Mouse (Mus musculus): ENCODE measurements around the gene Mettl14. TPM values are rescaled to one million over a fixed set of nuclear protein-coding genes. Genes with fewer than 3 reads are reported as not detected.
A peak's percentile ranks its signal among the peaks of the same experiment; 100 is the strongest.

Gene Mettl14
- 32.3 and 54.1 TPM in 2 replicates for total RNA-seq (2017)

GRCm38 (mm10) chr3:123385486-123386156 is at the start of gene Mettl14:
Gene Mettl14, minus strand, starts transcription at chr3:123386108.
- peak; percentile 100 for ATAC-seq (replicated peaks in 1 of 2; ENCODE audit: insufficient read depth in 1 of 2, low FRiP score in 2 of 2, low TSS enrichment in 1 of 2, low read depth in 1 of 2, poor library complexity in 2 of 2, severe bottlenecking in 2 of 2)

GRCm38 (mm10) chr3:123433362-123433761 is 47.5 kb upstream of the Mettl14 start:
- no peak for ATAC-seq (replicated peaks in 1 of 2; ENCODE audit: insufficient read depth in 1 of 2, low FRiP score in 2 of 2, low TSS enrichment in 1 of 2, low read depth in 1 of 2, poor library complexity in 2 of 2, severe bottlenecking in 2 of 2)

DNA sequence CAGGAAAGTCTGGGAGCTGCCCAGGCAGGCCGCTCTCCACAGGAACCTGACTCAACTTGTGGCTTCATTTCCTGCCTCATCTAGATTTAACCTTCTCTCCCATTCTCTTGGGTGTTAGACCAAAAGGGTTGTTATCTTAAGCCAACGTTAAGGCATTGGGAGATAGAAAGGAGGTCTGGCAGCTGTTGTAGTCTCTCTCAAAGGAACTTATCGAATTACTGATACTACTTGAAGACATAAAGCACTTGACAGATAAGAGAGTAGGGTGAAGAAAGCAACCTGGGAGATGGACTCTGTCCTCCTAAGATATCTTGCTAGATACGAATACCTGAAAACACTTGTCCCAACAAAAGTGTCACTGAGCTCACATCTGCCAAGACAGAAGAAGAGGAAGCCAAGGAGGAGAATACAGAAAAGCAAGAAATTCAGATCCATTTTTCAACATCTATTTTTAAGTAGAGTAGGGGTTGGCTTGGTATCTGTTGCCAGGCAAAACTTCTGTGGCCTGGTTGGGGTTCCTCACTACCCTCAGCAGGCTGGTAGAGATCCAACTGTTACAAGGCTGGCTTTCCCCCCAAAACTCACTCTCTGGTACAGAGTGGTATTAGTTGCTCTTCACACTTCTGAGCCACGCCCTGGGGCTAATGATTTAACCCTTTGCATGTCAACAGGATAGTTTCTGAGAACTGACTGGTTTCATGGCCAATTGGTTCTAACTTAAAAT is 46.2 kb upstream of the Mettl14 start:
- ATAC-seq (replicated peaks in 1 of 2; ENCODE audit: insufficient read depth in 1 of 2, low FRiP score in 2 of 2, low TSS enrichment in 1 of 2, low read depth in 1 of 2, poor library complexity in 2 of 2, severe bottlenecking in 2 of 2), result peak in 1 of 2 experiments; percentile 30; a peak in 1 of 4 replicates

- ATAC-seq (replicated peaks in 1 of 2; ENCODE audit: insufficient read depth in 1 of 2, low FRiP score in 2 of 2, low TSS enrichment in 1 of 2, low read depth in 1 of 2, poor library complexity in 2 of 2, severe bottlenecking in 2 of 2), result 0 out of 4 replicates have a peak, but pooled peaks of 1 of the 2 experiments have one; percentile 27
Measured at GRCm38 (mm10) chr3:123429597-123430458, 43.9 kb upstream of the Mettl14 start.

DNA sequence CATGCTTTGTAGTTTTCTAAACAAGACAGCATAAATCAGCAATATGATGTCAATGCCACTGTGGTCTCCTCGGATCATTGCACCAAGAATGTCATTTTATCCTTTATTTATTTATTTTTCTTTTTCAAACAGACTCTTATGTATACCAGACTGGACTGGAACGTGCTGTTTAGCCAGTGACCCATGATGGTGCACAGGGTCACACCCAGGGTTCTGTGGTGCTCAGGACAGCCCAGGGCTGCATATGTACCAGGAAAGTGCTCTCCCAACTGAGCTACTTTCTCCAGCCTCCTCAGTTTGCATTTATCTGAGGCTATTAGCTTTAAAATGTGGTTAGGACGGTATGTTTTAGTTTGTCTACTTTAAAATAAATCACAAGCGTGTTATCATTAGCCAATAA is 42.1 kb upstream of the Mettl14 start:
- ATAC-seq (replicated peaks in 1 of 2; ENCODE audit: insufficient read depth in 1 of 2, low FRiP score in 2 of 2, low TSS enrichment in 1 of 2, low read depth in 1 of 2, poor library complexity in 2 of 2, severe bottlenecking in 2 of 2), result no peak

GRCm38 (mm10) chr3:123425647-123426046 is 39.7 kb upstream of the Mettl14 start:
- no peak for ATAC-seq (replicated peaks in 1 of 2; ENCODE audit: insufficient read depth in 1 of 2, low FRiP score in 2 of 2, low TSS enrichment in 1 of 2, low read depth in 1 of 2, poor library complexity in 2 of 2, severe bottlenecking in 2 of 2)

- ATAC-seq (replicated peaks in 1 of 2; ENCODE audit: insufficient read depth in 1 of 2, low FRiP score in 2 of 2, low TSS enrichment in 1 of 2, low read depth in 1 of 2, poor library complexity in 2 of 2, severe bottlenecking in 2 of 2), result no peak
Measured at GRCm38 (mm10) chr3:123413173-123413572, 27.3 kb upstream of the Mettl14 start.

- no peak for ATAC-seq (replicated peaks in 1 of 2; ENCODE audit: insufficient read depth in 1 of 2, low FRiP score in 2 of 2, low TSS enrichment in 1 of 2, low read depth in 1 of 2, poor library complexity in 2 of 2, severe bottlenecking in 2 of 2)
Measured at GRCm38 (mm10) chr3:123411821-123412578, 26.1 kb upstream of the Mettl14 start.

DNA sequence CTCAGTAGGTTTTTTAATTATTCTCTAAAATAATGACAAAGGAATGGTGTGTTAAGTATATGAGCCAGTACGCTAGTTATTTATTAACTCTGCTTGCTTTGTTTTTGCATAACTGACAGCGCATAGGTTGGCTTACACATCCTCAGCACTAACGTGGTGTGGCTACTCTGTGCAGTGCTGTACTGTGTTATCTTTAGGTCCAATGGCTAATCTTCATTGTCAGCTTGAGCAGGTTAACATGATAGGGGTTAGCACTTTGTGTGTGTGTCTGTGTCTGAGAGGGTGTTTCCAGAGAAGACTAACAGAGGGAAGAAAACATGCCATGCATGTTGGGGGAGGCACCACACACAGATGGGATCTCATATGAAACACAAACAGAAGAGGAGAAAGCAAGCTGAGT is 19.0 kb upstream of the Mettl14 start:
- ATAC-seq (replicated peaks in 1 of 2; ENCODE audit: insufficient read depth in 1 of 2, low FRiP score in 2 of 2, low TSS enrichment in 1 of 2, low read depth in 1 of 2, poor library complexity in 2 of 2, severe bottlenecking in 2 of 2), result no peak

GRCm38 (mm10) chr3:123397562-123398481 is 11.9 kb upstream of the Mettl14 start:
- ATAC-seq (replicated peaks in 1 of 2; ENCODE audit: insufficient read depth in 1 of 2, low FRiP score in 2 of 2, low TSS enrichment in 1 of 2, low read depth in 1 of 2, poor library complexity in 2 of 2, severe bottlenecking in 2 of 2), result no peak

DNA sequence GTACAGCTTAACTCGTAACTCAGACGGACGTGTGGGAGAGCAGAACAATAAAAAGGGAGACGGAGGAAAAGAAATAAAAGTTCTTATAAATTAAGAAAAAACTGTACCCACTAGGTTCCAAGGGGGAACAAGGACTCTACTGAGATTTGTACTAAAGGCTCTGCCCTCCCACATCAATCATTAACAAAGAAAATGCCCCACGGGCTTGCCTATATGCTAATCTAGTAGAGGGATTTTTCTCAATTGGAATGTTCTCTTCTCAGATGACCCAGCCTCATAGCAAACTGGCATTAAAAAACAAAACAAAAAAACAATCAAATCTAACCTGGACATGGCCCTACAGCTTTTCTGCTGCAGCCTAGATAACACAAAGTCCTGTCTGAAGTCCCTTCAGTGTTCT is 9.7 kb upstream of the Mettl14 start:
- no peak for ATAC-seq (replicated peaks in 1 of 2; ENCODE audit: insufficient read depth in 1 of 2, low FRiP score in 2 of 2, low TSS enrichment in 1 of 2, low read depth in 1 of 2, poor library complexity in 2 of 2, severe bottlenecking in 2 of 2)

GRCm38 (mm10) chr3:123391180-123391579 is 5.3 kb upstream of the Mettl14 start:
- no peak for ATAC-seq (replicated peaks in 1 of 2; ENCODE audit: insufficient read depth in 1 of 2, low FRiP score in 2 of 2, low TSS enrichment in 1 of 2, low read depth in 1 of 2, poor library complexity in 2 of 2, severe bottlenecking in 2 of 2)

- peak; percentile 30 to 48 for ATAC-seq (replicated peaks in 1 of 2; ENCODE audit: insufficient read depth in 1 of 2, low FRiP score in 2 of 2, low TSS enrichment in 1 of 2, low read depth in 1 of 2, poor library complexity in 2 of 2, severe bottlenecking in 2 of 2)
Measured at GRCm38 (mm10) chr3:123386157-123386780, 361 bp upstream of the Mettl14 start.

GRCm38 (mm10) chr3:123385118-123385485 is 806 bp downstream of the Mettl14 start:
- no peak for ATAC-seq (replicated peaks in 1 of 2; ENCODE audit: insufficient read depth in 1 of 2, low FRiP score in 2 of 2, low TSS enrichment in 1 of 2, low read depth in 1 of 2, poor library complexity in 2 of 2, severe bottlenecking in 2 of 2)

- ATAC-seq (replicated peaks in 1 of 2; ENCODE audit: insufficient read depth in 1 of 2, low FRiP score in 2 of 2, low TSS enrichment in 1 of 2, low read depth in 1 of 2, poor library complexity in 2 of 2, severe bottlenecking in 2 of 2), result no peak
Measured at GRCm38 (mm10) chr3:123384435-123384834, 1.5 kb downstream of the Mettl14 start.

GRCm38 (mm10) chr3:123376562-123376961 is 9.3 kb downstream of the Mettl14 start:
- ATAC-seq (replicated peaks in 1 of 2; ENCODE audit: insufficient read depth in 1 of 2, low FRiP score in 2 of 2, low TSS enrichment in 1 of 2, low read depth in 1 of 2, poor library complexity in 2 of 2, severe bottlenecking in 2 of 2), result no peak
